Mouse (Mus musculus) stomach, embryonic 15.5 days (tissue): ENCODE data around the gene Xaf1. TPM values are rescaled to one million over a fixed set of nuclear protein-coding genes. Genes with fewer than 3 reads are reported as not detected.
A peak's percentile ranks its signal among the peaks of the same experiment; 100 is the strongest.

ENCODE experiments used
- ATAC-seq: fragments of 200-750 bp; cut with Nextera tagmentation; 2 replicates; pipeline ENCODE4 v1.8.0; 2017; ENCODE audit warnings: low read depth, moderate number of reproducible peaks, moderate TSS enrichment; ENCODE audit not compliant: insufficient read depth, low FRiP score
- H3K27ac ChIP-seq: fragments of 300-500 bp; sonication (generic); 2 replicates; pipeline ENCODE4 v1.5.1; 2015; ENCODE audit warnings: mild to moderate bottlenecking, inconsistent platforms
- H3K27me3 ChIP-seq: fragments of 300-500 bp; sonication (generic); replicated peaks from 2 replicates; pipeline ENCODE4 v1.6.1; 2015; ENCODE audit warnings: inconsistent platforms
- H3K36me3 ChIP-seq: fragments of 300-500 bp; sonication (generic); 2 replicates; pipeline ENCODE4 v1.6.1; 2015; ENCODE audit warnings: inconsistent platforms
- H3K4me1 ChIP-seq: fragments of 300-500 bp; sonication (generic); 2 replicates; pipeline ENCODE4 v1.6.1; 2015; ENCODE audit warnings: inconsistent platforms
- H3K4me2 ChIP-seq: fragments of 300-500 bp; sonication (generic); 2 replicates; pipeline ENCODE4 v1.6.1; 2015; ENCODE audit warnings: mild to moderate bottlenecking, inconsistent platforms
- H3K4me3 ChIP-seq: fragments of 300-500 bp; sonication (generic); replicated peaks from 2 replicates; pipeline ENCODE4 v1.5.1; 2015; ENCODE audit warnings: inconsistent platforms
- H3K9ac ChIP-seq: fragments of 300-500 bp; sonication (generic); 2 replicates; pipeline ENCODE4 v1.6.1; 2015; ENCODE audit warnings: inconsistent platforms
- H3K9me3 ChIP-seq: fragments of 300-500 bp; sonication (generic); 2 replicates; pipeline ENCODE4 v1.6.1; 2016; ENCODE audit warnings: inconsistent platforms
- WGBS: fragments of 180-500 bp; shearing (Covaris S2); methylation state at CpG from one replicate; pipeline ENCODE4 v1.1.7; 2015; 5-methylcytosine and 5-hydroxymethylcytosine counted together
- polyA plus RNA-seq: library from polyadenylated mRNA; unstranded; fragments of >200 nt; fragmentation: Nextera tagmentation; extraction: Ambion mirVana; gene quantifications from 2 replicates; pipeline ENCODE4 v1.2.1, GENCODE M21; 2015

Gene Xaf1
- polyA plus RNA-seq = 5.3 and 6.0 TPM in 2 replicates

GRCm38 (mm10) chr11:72301334-72301733 lies at the start of gene Xaf1:
Gene Xaf1, plus strand, starts transcription at chr11:72301629.
- ATAC-seq = peak; percentile 84
- 0 out of 2 replicates have a peak, but pooled peaks cover 4% of the 10 kb centered on the region for H3K4me1 ChIP-seq
- 14% methylated on average over 6 of the region's 6 CpGs for WGBS
- no peaks in the 10 kb centered on the region for H3K9me3 ChIP-seq
- peak within 1 kb of the TSS; percentile 26 for H3K4me3 ChIP-seq
- no peaks in the 10 kb centered on the region for H3K27me3 ChIP-seq
- H3K9ac ChIP-seq = no peak within 1 kb of the TSS
- peak within 1 kb of the TSS; percentile 63; the same call in 1 of the 2 replicates for H3K27ac ChIP-seq
- H3K36me3 ChIP-seq = no peaks in the 10 kb centered on the region
- H3K4me2 ChIP-seq = peak within 1 kb of the TSS; percentile 44

- H3K9me3 ChIP-seq = no peaks in the 10 kb centered on the region
- no peaks in the 10 kb centered on the region for H3K36me3 ChIP-seq
- no peak overlapping the region for H3K9ac ChIP-seq
- H3K4me1 ChIP-seq = no peaks in the 10 kb centered on the region
- H3K4me3 ChIP-seq = no peak overlapping the region
- no peak overlapping the region for H3K4me2 ChIP-seq
- no peak for ATAC-seq
- H3K27me3 ChIP-seq = no peaks in the 10 kb centered on the region
- H3K27ac ChIP-seq = no peak overlapping the region
- WGBS = 92% methylated on average over 4 of the region's 4 CpGs
Observed at GRCm38 (mm10) chr11:72255629-72256028, 45.8 kb upstream of the Xaf1 start.

GRCm38 (mm10) chr11:72256441-72256840 lies 45.0 kb upstream of the Xaf1 start:
- H3K4me1 ChIP-seq = no peaks in the 10 kb centered on the region
- 71% methylated on average over 2 of the region's 2 CpGs for WGBS

GRCm38 (mm10) chr11:72265483-72265882 lies 35.9 kb upstream of the Xaf1 start:
- no peak overlapping the region for H3K27ac ChIP-seq
- no peak overlapping the region for H3K9ac ChIP-seq
- H3K4me1 ChIP-seq = peaks cover 20% of the 10 kb centered on the region; the same call in 1 of the 2 replicates
- no peaks in the 10 kb centered on the region for H3K36me3 ChIP-seq
- H3K4me3 ChIP-seq = peak overlapping the region; percentile 42; the same call in 1 of the 2 replicates
- WGBS = 13% methylated on average over 11 of the region's 11 CpGs
- peaks cover 37% of the 10 kb centered on the region for H3K27me3 ChIP-seq
- no peaks in the 10 kb centered on the region for H3K9me3 ChIP-seq
- ATAC-seq = no peak
- peak overlapping the region; percentile 76 for H3K4me2 ChIP-seq

More at GRCm38 (mm10) chr11:72256441-72256840, 45.0 kb upstream of the Xaf1 start:
- no peaks in the 10 kb centered on the region for H3K9me3 ChIP-seq
- no peak for ATAC-seq
- H3K9ac ChIP-seq = no peak overlapping the region
- H3K36me3 ChIP-seq = no peaks in the 10 kb centered on the region
- no peak overlapping the region for H3K4me2 ChIP-seq
- no peaks in the 10 kb centered on the region for H3K27me3 ChIP-seq
- H3K4me3 ChIP-seq = no peak overlapping the region
- no peak overlapping the region for H3K27ac ChIP-seq

GRCm38 (mm10) chr11:72266207-72266959 lies 35.0 kb upstream of the Xaf1 start:
- under 1% methylated on average over 46 of the region's 46 CpGs for WGBS
- peak; percentile 83 for ATAC-seq
- H3K27me3 ChIP-seq = peaks cover 37% of the 10 kb centered on the region
- H3K4me2 ChIP-seq = peak overlapping the region; percentile 76
- H3K4me3 ChIP-seq = peak overlapping the region; percentile 42
- H3K9me3 ChIP-seq = no peaks in the 10 kb centered on the region
- H3K27ac ChIP-seq = no peak overlapping the region
- H3K36me3 ChIP-seq = no peaks in the 10 kb centered on the region
- peak overlapping the region; percentile 1; the same call in 1 of the 2 replicates for H3K9ac ChIP-seq
- H3K4me1 ChIP-seq = peaks cover 20% of the 10 kb centered on the region; the same call in 1 of the 2 replicates

- 4% methylated on average over 36 of the region's 36 CpGs for WGBS
- no peaks in the 10 kb centered on the region for H3K36me3 ChIP-seq
- peak within 1 kb of the TSS; percentile 42 for H3K4me3 ChIP-seq
- H3K9ac ChIP-seq = peak within 1 kb of the TSS; percentile 1; the same call in 1 of the 2 replicates
- H3K27me3 ChIP-seq = peaks cover 37% of the 10 kb centered on the region
- no peak within 1 kb of the TSS for H3K27ac ChIP-seq
- peak within 1 kb of the TSS; percentile 76 for H3K4me2 ChIP-seq
- ATAC-seq = no peak
- no peaks in the 10 kb centered on the region for H3K9me3 ChIP-seq
- H3K4me1 ChIP-seq = peaks cover 20% of the 10 kb centered on the region; the same call in 1 of the 2 replicates
Observed at GRCm38 (mm10) chr11:72266960-72267560, 34.4 kb upstream of the Xaf1 start, which contains the start of gene Slc13a5. Gene Slc13a5, minus strand, starts transcription at chr11:72267222.

- H3K9ac ChIP-seq = no peak overlapping the region
- H3K4me1 ChIP-seq = 0 out of 2 replicates have a peak, but pooled peaks cover 5% of the 10 kb centered on the region
- H3K9me3 ChIP-seq = no peaks in the 10 kb centered on the region
- H3K36me3 ChIP-seq = no peaks in the 10 kb centered on the region
- ATAC-seq = no peak
- H3K27ac ChIP-seq = no peak overlapping the region
- WGBS = 25% methylated on average over 1 of the region's 1 CpGs
- peaks cover 9% of the 10 kb centered on the region for H3K27me3 ChIP-seq
- no peak overlapping the region for H3K4me2 ChIP-seq
- H3K4me3 ChIP-seq = no peak overlapping the region
Observed at GRCm38 (mm10) chr11:72271761-72272160, 29.7 kb upstream of the Xaf1 start.

GRCm38 (mm10) chr11:72273341-72273740 lies 28.1 kb upstream of the Xaf1 start:
- no peak overlapping the region for H3K9ac ChIP-seq
- no peak overlapping the region for H3K4me2 ChIP-seq
- H3K4me1 ChIP-seq = no peaks in the 10 kb centered on the region
- H3K27ac ChIP-seq = no peak overlapping the region
- no peak overlapping the region for H3K4me3 ChIP-seq
- H3K36me3 ChIP-seq = no peaks in the 10 kb centered on the region
- no peaks in the 10 kb centered on the region for H3K27me3 ChIP-seq
- 53% methylated on average over 3 of the region's 3 CpGs for WGBS
- H3K9me3 ChIP-seq = no peaks in the 10 kb centered on the region
- ATAC-seq = no peak

GRCm38 (mm10) chr11:72281143-72281851 lies 20.1 kb upstream of the Xaf1 start:
- Histone ChIP-seq H3K27ac (no peak overlapping the region), H3K9ac (no peak overlapping the region), H3K4me3 (no peak overlapping the region), H3K9me3 (no peaks in the 10 kb centered on the region), H3K36me3 (no peaks in the 10 kb centered on the region), H3K27me3 (no peaks in the 10 kb centered on the region), H3K4me1 (no peaks in the 10 kb centered on the region), H3K4me2 (no peak overlapping the region)
- no peak for ATAC-seq
- 60% methylated on average over 5 of the region's 5 CpGs for WGBS

- Histone ChIP-seq H3K36me3 (no peaks in the 10 kb centered on the region), H3K4me2 (no peak overlapping the region), H3K27me3 (no peaks in the 10 kb centered on the region), H3K4me3 (no peak overlapping the region), H3K4me1 (no peaks in the 10 kb centered on the region), H3K9ac (no peak overlapping the region), H3K27ac (no peak overlapping the region), H3K9me3 (no peaks in the 10 kb centered on the region)
- 60% methylated on average over 5 of the region's 5 CpGs for WGBS
- no peak for ATAC-seq
Observed at GRCm38 (mm10) chr11:72281852-72282400, 19.5 kb upstream of the Xaf1 start.

- H3K4me1 ChIP-seq = no peaks in the 10 kb centered on the region
- ATAC-seq = no peak
- H3K9me3 ChIP-seq = no peaks in the 10 kb centered on the region
- H3K27me3 ChIP-seq = no peaks in the 10 kb centered on the region
- H3K9ac ChIP-seq = no peak overlapping the region
- H3K4me3 ChIP-seq = no peak overlapping the region
- 86% methylated on average over 16 of the region's 16 CpGs for WGBS
- no peak overlapping the region for H3K4me2 ChIP-seq
- no peaks in the 10 kb centered on the region for H3K36me3 ChIP-seq
- H3K27ac ChIP-seq = no peak overlapping the region
Observed at GRCm38 (mm10) chr11:72283486-72284224, 17.8 kb upstream of the Xaf1 start.
